Mouse (Mus musculus) lung, adult 2 months (tissue): ENCODE measurements around the gene Mfsd4a. TPM values are rescaled to one million over a fixed set of nuclear protein-coding genes. Genes with fewer than 3 reads are reported as not detected.
A peak's percentile ranks its signal among the peaks of the same experiment; 100 is the strongest.

ENCODE experiments used
- DNase-seq: peaks from one replicate; pipeline ENCODE4 v3.0.0; 2022
- H3K4me1 ChIP-seq: fragments of 200-500 bp; 2 replicates; pipeline ENCODE4 v1.6.1; 2011; ENCODE audit warnings: low read length; ENCODE audit not compliant: control insufficient read depth, insufficient read depth
- H3K4me3 ChIP-seq: fragments of 200-500 bp; replicated peaks from 2 replicates; pipeline ENCODE3; 2011; ENCODE audit warnings: low read depth, mild to moderate bottlenecking, control low read depth, low read length; ENCODE audit errors: extremely low read depth
- CTCF ChIP-seq: fragments of 200-500 bp; IDR thresholded peaks from 2 replicates; pipeline ENCODE4 v1.5.1; 2011; ENCODE audit warnings: mild to moderate bottlenecking, low read length, control low read depth; ENCODE audit not compliant: insufficient read depth
- POLR2A ChIP-seq: fragments of 200-500 bp; IDR thresholded peaks from 2 replicates; pipeline ENCODE4 v1.6.1; 2011; ENCODE audit warnings: low read depth, mild to moderate bottlenecking, control low read depth, low read length, borderline replicate concordance; ENCODE audit errors: extremely low read depth
- WGBS: fragments of 180-500 bp; shearing (Covaris S2); methylation state at CpG from one replicate; pipeline ENCODE4 v1.1.7; 2018; 5-methylcytosine and 5-hydroxymethylcytosine counted together
- polyA plus RNA-seq: library from polyadenylated mRNA; depleted of rRNA; stranded (reverse); fragments of >200 nt; gene quantifications from 2 replicates; pipeline ENCODE4 v1.2.3, GENCODE M21; 2012; rRNA removed

Mfsd4a gene
- polyA plus RNA-seq, 1 experiment = 5.0 TPM

GRCm38 (mm10) chr1:131981378-131982013, 86.4 kb downstream of the Mfsd4a start:
- no peaks in the 10 kb centered on the region for H3K4me1 ChIP-seq
- peak; percentile 70 for DNase-seq
- TF ChIP-seq CTCF (peak; percentile 84), POLR2A (no peak)
- WGBS = 58% methylated on average over 12 of the region's 12 CpGs
- no peak overlapping the region for H3K4me3 ChIP-seq

DNA sequence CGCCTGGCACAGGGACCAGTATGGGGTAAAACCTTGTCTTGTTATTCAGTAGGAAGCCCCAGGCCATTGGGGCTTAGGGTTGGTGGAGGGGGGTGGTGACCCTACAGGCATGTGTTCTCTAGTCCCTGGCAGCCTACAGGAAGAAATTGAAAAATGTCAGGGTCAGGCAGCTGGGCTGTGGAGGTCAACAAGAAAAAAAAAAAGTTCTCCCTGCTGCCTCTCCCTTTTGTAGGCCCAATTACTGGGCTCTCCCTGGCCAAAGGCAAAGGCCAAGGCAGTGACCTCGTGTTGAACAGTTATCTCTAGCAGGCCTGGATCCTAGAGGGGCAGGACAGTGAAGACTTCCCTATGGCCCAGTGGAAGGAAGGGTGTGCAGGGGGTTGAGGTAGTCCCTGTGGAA, 87.4 kb downstream of the Mfsd4a start:
- 82% methylated on average over 2 of the region's 2 CpGs for WGBS
- no peak for TF ChIP-seq CTCF
- no peak for TF ChIP-seq POLR2A
- no peak for DNase-seq
- Histone ChIP-seq H3K4me1 (no peaks in the 10 kb centered on the region), H3K4me3 (no peak overlapping the region)

GRCm38 (mm10) chr1:131976886-131977285, 91.0 kb downstream of the Mfsd4a start:
- Histone ChIP-seq H3K4me1 (no peaks in the 10 kb centered on the region), H3K4me3 (no peak overlapping the region)
- TF ChIP-seq POLR2A (no peak), CTCF (no peak)
- DNase-seq = no peak
- 80% methylated on average over 5 of the region's 5 CpGs for WGBS

- 52% methylated on average over 6 of the region's 6 CpGs for WGBS
- no peak for DNase-seq
- 0 out of 2 replicates have a peak, but pooled peaks have one; percentile 13 for TF ChIP-seq POLR2A
- no peak for TF ChIP-seq CTCF
- 0 out of 2 replicates have a peak, but pooled peaks cover 4% of the 10 kb centered on the region for H3K4me1 ChIP-seq
- no peak overlapping the region for H3K4me3 ChIP-seq
These were observed 93.9 kb downstream of the Mfsd4a start for GRCm38 (mm10) chr1:131973991-131974390.

Other genes starting within 250 kb of the Mfsd4a start
- 48.5 and 61.2 TPM in 2 replicates for gene Slc41a1, start 240.6 kb downstream of the Mfsd4a start, polyA plus RNA-seq
- 22.2 and 31.5 TPM in 2 replicates for gene Rab29, start 200.8 kb downstream of the Mfsd4a start, polyA plus RNA-seq
- gene Nucks1, start 157.5 kb downstream of the Mfsd4a start, polyA plus RNA-seq = 5.6 and 11.3 TPM in 2 replicates
- gene Slc45a3, start 105.1 kb downstream of the Mfsd4a start, polyA plus RNA-seq = 14.0 and 14.2 TPM in 2 replicates
- 27.0 and 39.9 TPM in 2 replicates for gene Elk4, start 60.5 kb downstream of the Mfsd4a start, polyA plus RNA-seq
- gene Cdk18, start 71.6 kb upstream of the Mfsd4a start, polyA plus RNA-seq = 32.8 and 34.0 TPM in 2 replicates
- not detected in 2 replicates for gene Lemd1, start 123.4 kb upstream of the Mfsd4a start, polyA plus RNA-seq
- not detected in 2 replicates for gene AC124108.1, start 123.4 kb upstream of the Mfsd4a start, polyA plus RNA-seq
- gene Gm10188, start 161.7 kb upstream of the Mfsd4a start, polyA plus RNA-seq = not detected in 2 replicates
- gene Klhdc8a, start 230.6 kb upstream of the Mfsd4a start, polyA plus RNA-seq = 3.2 and 4.6 TPM in 2 replicates
- gene Nuak2, start 248.1 kb upstream of the Mfsd4a start, polyA plus RNA-seq = 9.6 and 10.4 TPM in 2 replicates